Mouse (Mus musculus) heart, adult 11 months (tissue): Measurements from ENCODE around the gene Trpm8.
A peak's percentile ranks its signal among the peaks of the same experiment; 100 is the strongest.

Source experiments
- DNase-seq: peaks from one replicate; pipeline ENCODE4 v3.0.0; 2022

The Trpm8 gene

DNA sequence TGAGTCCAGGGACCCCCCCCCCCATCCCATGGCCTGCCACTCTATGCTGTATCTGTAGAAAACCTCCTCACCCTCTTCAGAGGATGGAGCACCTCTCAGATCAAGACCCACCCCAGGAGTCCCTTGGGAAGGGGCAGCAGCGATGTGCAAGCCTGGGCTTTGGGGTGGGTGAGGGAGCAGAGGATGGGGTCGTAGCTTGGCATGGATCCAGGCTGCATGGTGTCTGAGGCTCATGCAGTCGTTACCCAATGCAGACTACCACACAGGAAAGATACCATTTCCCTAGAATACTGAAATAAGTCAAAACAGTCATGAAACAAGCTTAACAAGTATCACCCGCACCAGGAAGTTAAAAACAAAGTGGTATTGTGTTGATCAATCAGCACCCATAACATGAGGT, 28.8 kb upstream of the Trpm8 start:
- DNase-seq = no peak

DNA sequence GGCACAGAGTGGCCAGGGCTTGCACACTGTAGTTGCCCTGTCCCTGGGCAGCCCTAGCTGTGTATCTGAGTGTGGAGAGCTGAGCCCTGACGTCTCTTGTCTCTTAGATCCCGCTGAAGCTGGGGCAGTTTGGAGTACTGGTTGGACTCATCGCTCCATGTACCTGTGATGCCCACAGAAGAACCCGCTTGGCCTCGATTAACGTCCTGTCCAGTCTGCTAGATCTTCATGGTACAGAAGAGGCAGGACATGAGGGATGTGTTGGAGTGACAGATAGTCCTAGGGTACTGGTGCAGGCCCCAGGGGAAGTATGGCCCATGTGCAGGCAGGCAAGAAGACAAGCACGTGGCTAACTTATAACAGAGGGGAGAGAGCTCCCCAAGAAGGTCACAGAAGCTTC, 27.9 kb upstream of the Trpm8 start:
- DNase-seq = peak; percentile 94

DNA sequence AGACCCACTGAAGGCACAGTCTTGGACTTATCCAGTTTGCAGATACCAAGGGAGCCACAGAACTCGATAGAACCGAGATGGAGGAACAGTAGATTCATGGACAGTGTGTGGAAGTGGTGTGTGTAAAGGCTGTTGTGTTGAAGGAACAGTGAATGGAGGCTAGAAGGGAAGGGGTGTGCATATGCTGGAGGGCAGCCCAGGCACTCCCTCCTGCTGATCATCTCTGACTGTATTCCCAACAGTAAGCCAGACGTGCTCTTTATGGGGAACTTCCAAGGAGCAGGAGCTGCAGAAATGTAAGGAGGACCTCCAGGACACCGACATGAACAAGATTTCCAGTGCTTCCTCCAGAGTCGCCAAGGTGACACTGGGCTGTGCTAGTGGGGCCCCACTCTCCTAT, 27.4 kb upstream of the Trpm8 start:
- DNase-seq = peak; percentile 94

DNA sequence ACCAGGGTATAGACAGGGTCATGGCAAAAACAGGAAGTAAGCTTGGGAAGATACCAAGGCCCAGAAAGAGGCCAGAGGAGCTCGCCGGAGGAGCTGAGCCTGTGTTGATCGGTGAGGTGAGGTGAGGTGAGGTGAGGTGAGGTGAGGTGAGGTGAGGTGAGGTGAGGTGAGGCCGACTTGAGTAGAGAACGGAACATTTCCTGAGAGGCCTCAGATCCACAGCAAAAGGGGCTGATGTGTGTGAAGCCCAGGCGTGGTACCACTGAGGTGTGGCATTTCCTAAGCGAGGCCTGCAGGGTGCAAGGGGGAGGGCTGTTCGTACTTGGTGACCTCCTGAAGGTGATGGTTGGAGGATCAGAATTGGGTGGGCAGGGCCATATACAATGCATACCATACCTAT, 24.4 kb upstream of the Trpm8 start:
- DNase-seq = no peak

DNA sequence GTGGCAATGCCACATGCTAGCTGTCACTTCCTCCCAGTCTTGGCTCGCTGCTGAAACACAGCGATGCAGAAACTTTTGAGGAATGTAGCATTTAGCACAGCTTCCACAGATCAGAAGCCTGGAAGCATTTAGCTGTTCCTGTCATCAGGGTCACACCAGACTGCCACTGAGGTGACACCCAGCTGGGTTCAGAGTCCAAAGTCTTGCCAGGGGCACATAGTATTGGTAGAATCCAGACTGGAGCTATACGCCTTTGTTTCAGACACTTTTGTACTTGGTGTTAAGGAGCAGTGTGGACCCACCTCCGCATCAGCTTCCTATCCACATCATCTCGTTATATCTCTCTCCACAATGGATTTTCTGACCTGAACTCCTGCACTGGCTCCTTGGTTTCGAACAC, 23.9 kb upstream of the Trpm8 start:
- no peak for DNase-seq

DNA sequence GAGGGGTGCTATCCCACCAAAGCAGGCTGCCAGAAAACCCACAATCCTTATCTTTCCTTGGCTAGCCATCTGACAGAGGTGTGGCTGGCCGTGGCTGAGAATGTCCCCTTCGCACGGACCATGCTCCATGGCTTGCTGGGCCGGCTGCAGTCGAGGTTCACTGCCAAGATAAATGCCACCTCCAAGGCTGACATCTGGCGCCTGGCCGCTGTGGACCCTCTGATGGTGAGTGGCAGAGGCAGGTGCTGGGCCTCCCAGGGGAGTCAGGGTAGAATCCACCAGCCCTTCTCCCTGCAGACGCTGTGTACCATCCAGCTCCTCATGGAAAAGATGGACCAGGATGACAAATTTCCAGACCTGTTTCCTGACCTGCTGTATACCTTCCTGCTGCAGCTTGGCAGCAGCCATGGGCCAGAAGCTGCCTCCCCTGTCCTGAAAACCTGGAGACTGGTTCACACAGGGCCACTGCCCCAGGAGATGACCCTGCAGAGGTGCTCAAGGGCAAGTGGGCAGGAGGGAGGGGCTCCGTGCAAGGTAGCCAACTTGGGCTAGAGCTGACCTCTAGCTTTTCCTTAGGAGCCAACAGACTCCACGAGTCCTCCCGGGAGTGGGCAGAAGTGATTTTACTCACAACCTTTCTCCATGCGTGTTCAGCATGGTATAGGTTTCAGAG, 22.5 kb upstream of the Trpm8 start:
- DNase-seq = peak; percentile 97

DNA sequence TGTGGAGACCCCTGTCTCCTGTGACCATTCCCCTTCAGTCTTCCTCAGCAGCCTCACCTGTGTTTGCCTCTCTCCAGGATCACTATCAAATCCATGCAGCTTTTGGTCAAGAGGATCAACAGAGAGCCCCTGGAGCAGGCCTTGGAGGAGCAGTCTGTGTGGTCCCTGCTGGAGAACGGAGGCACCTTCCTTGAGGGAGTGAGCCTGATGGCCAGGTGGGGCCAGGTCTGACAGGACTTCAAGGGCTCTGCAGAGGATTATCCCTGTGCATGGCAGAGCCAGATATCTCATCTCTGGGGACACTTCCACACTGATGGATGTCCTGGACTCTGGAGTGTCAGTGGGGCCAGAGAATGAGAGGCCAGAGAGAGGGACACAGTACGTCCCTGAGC, 22.0 kb upstream of the Trpm8 start:
- DNase-seq = peak; percentile 96

DNA sequence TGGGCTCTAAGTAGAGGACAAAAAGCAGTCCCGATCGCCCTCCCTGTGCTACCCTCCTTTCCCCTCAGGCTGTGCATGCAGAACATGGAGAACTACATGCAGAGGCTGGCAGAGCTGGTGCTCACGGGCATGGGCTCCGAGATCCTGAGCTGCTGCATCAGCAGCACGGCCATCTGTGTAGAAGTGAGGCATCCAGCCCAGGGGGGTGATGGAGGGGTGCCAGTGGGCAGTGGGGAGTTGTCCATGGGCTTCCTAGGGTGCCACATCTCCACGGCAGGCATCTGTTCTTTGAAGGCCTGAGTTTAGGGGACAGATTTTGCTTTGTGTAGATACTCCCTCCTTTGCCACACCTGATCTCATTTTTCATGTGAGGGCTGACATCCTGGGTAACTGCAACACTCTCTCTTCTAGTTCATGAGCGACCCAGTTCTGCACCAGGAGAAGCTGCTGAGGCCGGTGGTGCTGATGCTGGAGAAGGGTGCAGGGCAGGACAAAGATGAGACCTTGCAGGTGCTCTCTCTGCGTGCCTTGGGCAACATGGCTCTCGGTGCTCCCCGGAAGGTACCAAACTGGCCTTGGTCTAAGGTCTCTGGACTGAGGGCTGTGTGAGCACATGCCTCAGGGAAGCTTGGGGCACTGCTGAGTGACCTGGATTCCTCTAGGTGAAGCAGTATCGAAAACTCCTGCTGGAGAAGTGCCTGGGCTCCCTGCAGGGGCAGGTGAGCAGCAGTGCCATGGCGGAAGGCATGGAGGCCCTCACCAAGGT, 21.3 kb upstream of the Trpm8 start:
- DNase-seq = peak; percentile 96

DNA sequence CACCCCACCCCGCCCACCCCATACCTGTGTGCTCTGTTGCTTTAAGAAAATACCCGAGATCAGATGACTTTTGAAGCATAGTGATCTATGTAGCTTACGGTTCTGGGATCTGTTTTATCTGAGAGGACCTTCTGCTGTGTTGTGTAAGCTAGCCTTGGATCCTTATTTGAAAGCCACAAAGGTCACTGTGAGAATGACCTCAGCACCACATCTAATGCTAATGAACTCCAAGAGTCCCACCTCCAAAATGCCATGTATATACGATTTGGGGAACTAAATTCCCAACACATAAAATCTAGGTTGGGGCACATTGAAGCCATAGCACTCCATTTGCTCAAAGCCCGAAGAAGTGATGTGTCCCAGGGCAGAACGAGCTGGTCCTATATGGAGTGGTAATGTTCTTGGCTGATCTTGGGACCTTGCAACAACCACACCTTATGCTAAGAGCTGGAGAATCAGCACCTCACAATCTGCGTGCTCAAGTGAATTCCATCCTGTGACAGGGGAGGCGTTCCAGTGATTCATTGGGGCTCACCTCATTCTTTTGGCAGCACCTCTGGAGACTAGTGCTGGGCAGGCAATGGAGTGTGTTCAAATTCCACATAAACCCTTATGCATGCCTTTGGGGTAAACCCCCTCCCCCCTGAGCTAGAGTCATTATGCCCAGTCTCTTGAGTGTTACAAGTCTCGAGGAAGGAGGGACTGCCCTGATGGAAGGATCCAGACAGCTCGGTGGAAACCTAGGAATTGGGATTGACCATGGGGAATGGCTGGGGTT, 20.4 kb upstream of the Trpm8 start:
- DNase-seq = peak; percentile 96

DNA sequence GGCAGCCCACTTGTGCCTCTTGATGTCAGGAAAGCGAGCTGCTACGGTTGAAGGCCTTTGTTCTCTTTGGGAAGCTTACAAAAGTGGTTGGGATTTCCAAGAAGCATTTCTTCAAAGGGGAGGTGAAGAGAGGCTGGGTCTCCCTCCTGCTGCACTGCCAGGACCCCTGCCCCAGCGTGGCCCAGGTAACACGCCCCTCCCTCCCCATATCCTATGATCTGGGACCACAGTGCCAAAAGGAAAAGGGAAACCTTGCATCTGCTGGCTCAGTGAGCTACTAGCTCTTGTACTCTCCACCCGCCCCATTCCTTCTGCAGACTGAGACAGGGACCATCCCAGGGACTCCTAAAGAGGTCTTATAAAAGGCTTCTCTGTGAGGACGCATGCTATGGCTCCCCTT, 19.8 kb upstream of the Trpm8 start:
- DNase-seq = no peak

DNA sequence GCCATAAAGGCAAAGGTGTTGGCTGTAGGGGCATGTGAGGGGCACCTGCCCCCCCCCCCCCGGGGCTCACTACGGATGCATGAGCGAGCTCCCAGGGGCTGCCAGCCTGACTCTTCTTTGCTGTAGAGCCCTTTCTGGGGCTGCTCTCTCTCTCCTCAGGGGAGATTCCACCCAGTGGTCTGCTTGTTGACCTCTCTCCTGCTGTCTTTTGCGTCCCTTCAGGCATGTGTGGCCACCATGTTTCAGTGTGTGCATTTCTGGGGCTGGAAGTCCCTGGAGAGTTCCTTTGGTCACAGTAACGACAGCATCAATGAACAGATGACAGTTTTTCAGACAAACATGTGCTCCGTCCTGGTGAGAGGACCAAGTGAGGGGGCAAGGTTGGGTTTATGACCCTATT, 19.1 kb upstream of the Trpm8 start:
- DNase-seq = no peak

DNA sequence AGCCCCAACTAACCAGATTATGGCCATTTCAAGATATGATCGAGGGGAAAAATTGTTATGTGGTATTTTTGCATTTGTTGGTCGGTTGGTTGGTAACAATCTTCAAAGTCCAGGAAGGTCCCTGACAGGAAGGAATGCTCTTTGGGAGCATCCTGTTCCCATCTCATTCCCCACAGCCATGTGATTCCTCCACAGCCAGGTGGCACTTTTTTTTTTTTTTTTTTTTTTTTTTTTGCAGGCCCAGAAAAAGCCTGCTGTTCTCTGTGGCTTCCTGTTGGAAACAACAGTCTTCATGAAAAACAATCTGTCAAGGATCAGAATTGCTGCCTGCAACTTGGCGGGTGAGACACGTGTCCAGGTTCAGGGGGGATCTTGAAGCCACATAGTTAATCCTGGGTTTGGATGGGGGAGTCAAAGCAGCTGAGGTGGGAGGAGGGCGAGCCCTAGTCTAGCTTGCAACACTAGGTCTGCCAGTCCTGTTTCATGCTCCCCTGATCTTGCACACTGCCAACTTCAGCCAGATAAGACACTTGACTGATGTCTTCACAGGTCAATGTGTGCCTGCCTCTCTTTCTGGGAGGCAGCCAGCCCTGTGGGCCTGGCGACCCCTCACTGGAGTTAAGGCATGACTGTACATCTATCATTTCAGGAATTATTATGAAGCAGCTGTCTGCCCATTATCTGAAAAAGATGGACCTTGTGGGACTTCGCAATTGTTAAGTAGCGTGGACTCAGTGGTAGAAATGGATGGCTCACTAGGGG, 18.4 kb upstream of the Trpm8 start:
- peak; percentile 97 for DNase-seq

DNA sequence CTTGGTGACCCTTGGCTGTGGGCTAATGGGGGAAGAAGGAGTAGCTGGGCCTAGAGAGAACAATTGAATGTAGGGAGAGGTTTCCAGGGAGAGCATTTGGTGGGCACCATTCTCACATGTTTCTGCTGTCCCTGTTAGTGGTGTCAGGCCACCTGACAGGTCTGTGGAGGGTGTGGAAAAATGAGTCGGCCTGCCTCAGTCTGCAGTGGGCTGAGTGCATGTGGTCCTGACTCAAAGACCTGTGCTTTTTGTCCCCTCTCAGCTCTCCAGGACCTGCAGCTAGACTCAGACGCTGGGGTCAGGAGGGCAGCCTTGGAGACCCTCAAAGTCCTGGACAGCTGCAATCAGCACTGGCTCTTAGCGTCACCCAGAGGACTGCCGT, 17.8 kb upstream of the Trpm8 start:
- peak; percentile 96 for DNase-seq

DNA sequence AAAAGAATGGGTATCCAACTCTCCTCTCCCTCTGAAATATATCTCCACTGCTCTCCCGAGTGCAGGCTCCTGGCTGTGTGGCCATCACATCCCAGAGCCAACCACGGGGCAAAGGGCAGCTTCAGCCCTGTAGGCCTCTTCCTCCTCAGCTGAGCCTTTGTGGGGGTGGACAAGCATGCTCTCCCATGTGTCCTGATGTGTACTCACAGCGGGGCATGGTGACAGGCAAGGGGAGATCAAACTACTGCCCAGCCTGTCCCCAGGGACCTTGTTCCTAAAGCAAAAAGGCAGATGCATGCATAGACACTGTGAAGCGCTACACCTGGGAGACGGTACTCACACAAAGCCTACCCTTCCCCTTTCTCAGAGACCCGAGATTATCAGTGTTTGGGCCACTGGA, 17.3 kb upstream of the Trpm8 start:
- DNase-seq = peak; percentile 97

DNA sequence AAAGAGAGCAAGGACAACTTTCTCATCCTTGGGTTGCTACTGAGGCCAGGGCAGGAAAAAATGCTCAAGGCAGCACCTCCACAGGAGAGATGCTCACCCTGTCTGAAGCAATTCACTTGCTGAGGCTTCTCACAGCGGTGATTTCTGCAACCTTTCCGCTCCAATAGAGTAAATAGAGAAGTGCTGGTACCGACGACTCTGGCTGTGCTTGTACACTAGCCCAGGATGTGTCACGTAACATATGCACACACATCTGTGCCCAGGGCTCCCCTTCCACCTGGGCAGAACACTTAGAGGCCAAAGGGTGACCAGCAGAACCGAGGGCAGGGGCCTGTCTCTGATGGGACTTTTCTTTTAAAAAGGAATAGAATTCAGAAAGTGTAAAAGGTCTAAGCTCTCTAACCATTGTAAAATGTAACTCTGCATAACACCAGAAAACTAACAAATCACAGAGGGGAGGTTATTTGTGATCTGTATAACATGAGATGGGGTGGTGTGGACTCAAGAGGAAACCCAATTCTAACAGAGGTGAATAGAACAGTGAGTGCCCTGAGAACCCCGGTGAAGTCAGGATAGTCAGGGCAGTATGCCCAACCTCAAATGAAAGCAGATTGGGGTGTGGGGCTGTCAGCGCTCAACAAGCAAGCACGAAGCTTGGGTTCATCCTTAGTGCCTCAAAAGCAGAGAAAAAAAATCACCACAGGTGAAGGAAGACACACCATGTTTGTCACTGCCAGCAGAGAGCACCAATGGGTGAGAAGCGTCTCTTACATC, 16.7 kb upstream of the Trpm8 start:
- no peak for DNase-seq

DNA sequence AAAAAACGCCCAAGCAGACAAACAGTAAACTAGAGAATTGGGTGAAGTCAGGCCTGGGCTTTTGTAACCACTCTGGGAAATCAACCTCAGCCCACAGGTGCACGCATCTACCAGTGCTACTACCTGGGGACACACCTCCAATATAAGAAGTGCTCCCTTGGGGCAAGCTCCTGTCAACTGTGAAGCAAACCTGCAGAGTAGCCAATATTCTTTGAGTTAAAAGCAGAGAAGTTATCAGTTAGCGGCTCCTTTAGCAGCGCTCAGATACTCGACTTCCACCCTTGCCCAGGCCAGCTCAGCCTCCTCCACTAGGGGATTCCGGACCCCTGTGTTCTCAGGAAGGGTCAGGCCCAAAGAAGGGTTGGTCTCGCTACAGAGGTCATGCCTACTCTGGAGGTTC, 15.8 kb upstream of the Trpm8 start:
- no peak for DNase-seq

DNA sequence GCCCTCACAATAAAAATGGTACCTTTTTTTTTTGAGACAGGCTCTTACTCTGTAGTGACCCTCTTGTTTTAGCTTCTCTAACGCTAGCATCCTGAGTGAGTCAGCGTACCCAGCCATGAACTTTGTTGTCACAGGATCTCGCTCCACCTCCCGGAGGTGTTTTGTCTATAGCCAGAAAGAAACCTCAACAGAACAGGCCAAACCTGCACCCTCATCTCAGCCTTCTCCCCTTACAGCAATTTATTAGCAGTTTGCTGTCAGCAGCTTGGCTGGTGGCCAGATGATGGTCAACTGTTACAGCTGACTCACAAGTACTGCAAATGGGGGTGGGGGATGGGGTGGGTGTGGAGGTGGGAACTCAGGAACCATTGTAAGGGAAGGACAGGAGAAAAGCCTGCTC, 15.2 kb upstream of the Trpm8 start:
- no peak for DNase-seq

DNA sequence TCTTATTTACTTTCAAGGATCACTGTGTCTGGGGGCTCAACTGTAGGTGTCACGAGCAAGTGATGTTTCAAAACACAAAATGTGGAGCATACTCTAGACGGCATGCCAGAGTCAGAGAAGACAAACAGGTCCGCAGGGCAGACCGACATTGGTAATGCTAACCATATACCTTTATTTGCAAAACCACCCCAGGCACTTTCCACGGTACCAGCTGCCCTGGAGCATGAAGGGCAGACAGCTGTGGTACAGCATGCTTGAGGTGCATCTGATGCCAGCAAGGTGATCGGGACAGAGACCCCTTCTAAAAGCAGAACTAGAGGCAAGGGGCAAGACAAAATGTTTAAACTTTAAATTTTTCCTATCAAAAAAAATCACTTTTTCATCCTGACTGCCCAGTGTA, 14.5 kb upstream of the Trpm8 start:
- DNase-seq = no peak

DNA sequence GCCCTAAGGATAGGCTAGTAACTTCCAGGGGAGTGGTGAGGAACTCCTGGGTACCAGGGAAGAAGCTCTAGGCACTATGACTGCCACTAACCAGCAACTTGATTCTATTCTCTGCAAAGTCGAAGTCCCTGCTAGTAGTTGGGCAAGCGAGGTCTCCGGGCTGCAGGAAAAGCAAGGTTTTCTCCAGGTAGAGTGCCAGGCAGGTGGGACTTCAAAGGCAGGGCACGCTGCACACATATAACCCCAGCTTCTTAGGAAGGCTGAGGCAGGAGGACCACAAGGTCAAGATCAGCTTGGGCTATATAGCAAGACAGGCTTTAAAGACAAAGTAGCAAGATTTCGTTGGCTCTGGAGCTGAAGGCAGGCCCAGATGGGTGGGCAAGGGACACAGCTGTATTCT, 13.7 kb upstream of the Trpm8 start:
- DNase-seq = no peak

DNA sequence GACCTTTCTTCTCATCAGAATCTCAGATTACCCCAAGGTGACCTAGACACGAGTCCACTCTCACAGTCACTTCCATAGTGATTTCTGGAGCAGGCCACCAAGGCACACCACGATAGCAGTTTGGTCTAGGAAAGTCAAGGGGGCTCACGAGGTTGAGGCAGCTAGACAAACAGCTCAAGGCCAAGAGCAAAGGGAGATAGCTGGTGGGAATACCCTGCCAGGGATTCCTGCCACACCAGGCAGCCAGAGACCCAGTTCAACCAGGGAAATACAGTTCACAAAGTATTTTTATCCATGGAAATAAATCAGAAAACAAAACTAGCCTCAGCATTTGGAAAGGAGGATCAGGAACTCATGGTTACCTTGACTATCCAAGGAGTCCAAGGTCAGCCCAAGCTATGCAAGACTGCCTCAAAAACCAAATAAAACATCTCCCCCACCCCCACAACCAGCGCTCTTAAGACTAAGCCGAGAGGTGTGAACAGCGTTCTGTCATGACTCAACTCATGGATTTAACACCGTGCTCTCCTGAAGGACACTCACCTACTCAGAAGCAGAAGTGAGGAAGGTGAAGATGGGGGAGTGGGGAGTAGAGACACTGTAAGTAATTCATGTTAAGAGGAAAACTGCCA, 13.1 kb upstream of the Trpm8 start:
- DNase-seq = no peak

DNA sequence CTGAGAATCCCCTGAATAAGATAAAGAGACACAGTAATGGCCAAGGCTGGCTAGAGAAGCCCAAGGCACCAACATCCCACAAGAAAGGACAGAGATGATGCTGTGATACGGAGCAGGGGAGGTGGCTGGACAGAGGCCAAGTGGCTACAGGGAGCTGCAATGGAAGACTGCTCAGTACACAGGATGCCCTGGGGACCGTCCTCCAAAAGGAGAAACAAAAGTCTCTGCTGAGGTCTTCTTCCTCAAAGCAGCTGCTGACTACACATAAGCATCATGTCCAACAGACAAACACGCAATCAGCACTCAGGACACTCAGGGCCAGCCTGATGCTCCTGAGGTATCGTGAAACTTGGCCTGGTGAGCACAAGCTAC, 12.6 kb upstream of the Trpm8 start:
- DNase-seq = no peak

DNA sequence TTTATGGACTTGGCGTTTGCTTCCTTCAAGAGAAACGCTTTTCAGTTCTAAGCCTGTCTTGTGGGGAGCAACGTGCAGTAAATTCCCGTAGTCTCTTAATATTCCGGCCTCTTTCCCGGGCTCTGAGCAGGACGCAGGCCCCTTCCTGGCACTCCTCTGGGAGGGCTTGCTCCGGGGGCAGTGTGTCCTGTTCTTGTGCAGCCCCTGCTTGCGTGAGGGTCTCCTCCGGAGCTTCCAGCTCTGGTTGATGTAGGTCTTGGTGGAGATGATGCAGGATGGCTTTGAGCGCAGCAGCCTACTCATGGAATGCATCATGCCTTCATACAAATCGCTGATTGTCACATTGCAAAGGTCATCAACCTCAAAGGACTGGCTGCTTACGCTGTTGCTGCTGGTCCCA, 11.3 kb upstream of the Trpm8 start:
- DNase-seq = no peak
